Mouse (Mus musculus) heart, postnatal 10 days (tissue): Measurements from ENCODE around the gene Chd4. TPM values are rescaled to one million over a fixed set of nuclear protein-coding genes. Genes with fewer than 3 reads are reported as not detected.

Source experiments
- DNase-seq, 2 experiments: peaks; one replicate each; pipeline ENCODE4 v3.0.0; 2021
- intact Hi-C: fragments of 180-260 bp; cut with DNase I; formaldehyde crosslinking; loops from one replicate; pipeline ENCODE4 v1.15.1; 2025
- microRNA-seq, 2 experiments: library from miRNA; unstranded; fragments of <30 nt; microRNA quantifications; one replicate each; pipeline ENCODE4 v1.2.0; 2022
- total RNA-seq, 2 experiments: library from RNA; stranded (reverse); gene quantifications; 2 replicates each; pipeline ENCODE4 v1.2.3; 2021

The Chd4 gene
- total RNA-seq, 2 experiments from 2014 or later, result 170 to 183 TPM

DNA sequence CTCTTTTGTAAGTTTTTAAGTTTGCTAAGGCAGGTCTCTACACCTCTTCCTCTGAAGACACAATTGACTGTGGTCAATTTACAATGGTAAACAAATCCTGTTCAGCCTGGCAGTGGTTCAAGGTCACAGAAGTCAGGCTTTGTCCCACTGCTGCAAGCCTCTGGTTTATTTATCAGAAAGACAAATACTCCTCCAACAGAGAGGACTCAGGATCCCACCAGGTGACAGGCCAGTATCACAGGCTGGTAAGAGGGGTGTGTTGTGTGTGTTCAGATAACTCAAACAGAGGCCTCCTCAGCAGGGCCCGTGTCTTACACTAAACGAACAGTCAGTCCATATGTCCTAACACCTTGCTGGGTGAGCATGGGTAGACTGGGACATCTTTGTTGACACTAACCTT is 76.7 kb downstream of the Chd4 start:
- intact Hi-C loops, result no loop called here
- no peak for DNase-seq

DNA sequence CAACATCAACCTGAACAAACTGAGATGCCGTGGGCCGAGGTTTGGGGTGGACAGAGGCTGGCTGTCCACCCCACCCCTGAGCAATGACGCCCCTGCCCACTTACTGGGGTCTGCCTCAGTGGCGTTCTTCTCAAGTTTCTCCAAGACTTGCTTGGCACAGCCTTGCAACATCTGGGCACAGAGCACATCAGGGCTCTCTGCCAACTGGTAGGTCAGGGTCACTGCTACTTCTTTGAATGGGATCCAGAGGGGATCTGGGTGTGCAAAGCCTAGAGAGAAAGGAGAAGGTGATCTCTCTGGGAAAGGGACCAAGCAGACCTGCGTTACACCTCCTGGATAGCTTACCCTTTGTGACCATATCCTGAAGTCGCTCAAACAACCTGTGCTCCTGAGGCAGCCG is 77.5 kb downstream of the Chd4 start:
- no peak for DNase-seq
- intact Hi-C loops, result no loop called here

DNA sequence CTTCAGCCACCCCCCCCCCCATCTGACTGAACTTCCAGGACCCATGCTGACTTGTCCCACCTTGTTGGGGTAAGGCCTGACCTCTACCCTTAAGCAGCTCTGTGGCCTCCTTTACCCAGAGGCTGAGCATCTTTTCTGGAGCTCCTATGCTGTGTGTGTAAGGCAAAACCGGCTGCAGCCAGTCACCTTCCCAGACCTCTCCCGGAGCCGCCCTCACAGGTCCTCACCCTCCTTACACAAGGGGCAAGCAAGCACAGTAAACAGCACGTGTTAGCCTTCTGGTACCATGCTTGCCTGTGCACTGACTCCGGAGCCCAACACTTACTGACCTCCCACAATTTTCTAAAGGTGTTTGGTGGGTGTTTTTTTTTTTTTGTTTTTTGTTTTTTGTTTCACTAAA is 79.7 kb downstream of the Chd4 start:
- DNase-seq, result no peak
- intact Hi-C loops, result no loop called here

DNA sequence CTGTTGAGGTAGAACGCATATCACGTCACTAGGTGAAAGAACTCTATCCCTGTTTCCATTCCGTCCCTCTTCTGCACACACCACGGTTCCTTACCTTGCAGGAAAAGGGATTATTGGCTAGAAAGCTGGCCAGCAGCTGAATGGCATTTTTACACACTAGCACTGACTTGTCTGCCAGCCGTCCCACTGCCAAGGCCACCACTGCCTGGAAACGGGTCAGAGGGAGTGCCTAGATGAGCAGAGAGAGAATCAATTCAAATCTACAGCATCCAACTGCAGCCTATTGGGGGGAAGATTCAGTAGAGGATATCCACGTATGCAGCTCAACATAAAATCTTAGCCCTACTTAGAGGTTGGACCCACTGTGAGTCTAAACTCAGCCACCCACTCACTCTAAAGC is 83.8 kb downstream of the Chd4 start:
- no peak for DNase-seq
- intact Hi-C loops, result no loop called here

Small RNA genes lying within 50 kb of the gene (microRNA-seq; reads per million reads assigned to microRNA genes)
- 0.35 to 0.95 reads per million in 2 experiments for gene Mir7045

Other genes with a start within 250 kb of the Chd4 start
- gene P3h3, start 238.2 kb upstream of the Chd4 start, total RNA-seq, result 10 to 100 TPM; 27.1 to 27.3 TPM
- gene Gpr162, start 232.0 kb upstream of the Chd4 start, total RNA-seq, result 1 to 10 TPM; 3.0 to 4.9 TPM
- gene Cd4, start 207.8 kb upstream of the Chd4 start, total RNA-seq, result 1 to 10 TPM; 1.2 to 2.1 TPM
- gene Lag3, start 184.3 kb upstream of the Chd4 start, total RNA-seq, result under 1 TPM; 0.72 to 0.84 TPM
- gene Ptms, start 175.9 kb upstream of the Chd4 start, total RNA-seq, result 100 to 1,000 TPM; 516 to 532 TPM
- 100 to 1,000 TPM; 231 to 236 TPM for gene Mlf2, start 164.6 kb upstream of the Chd4 start, total RNA-seq
- 100 to 1,000 TPM; 102 to 108 TPM for gene Cops7a, start 130.4 kb upstream of the Chd4 start, total RNA-seq
- gene Pianp, start 99.3 kb upstream of the Chd4 start, total RNA-seq, result 1 to 10 TPM; 1.7 to 2.0 TPM
- 10 to 100 TPM; 27.7 to 29.3 TPM for gene Zfp384, start 86.8 kb upstream of the Chd4 start, total RNA-seq
- gene Ing4, start 56.2 kb upstream of the Chd4 start, total RNA-seq, result 10 to 100 TPM; 41.8 to 47.3 TPM
- gene Acrbp, start 46.3 kb upstream of the Chd4 start, total RNA-seq, result 1 to 10 TPM; 2.1 to 2.8 TPM
- gene Lpar5, start 28.1 kb upstream of the Chd4 start, total RNA-seq, result under 1 TPM; 0.37 to 0.53 TPM
- gene Nop2, start 35.9 kb downstream of the Chd4 start, total RNA-seq, result 10 to 100 TPM; 23.7 to 25.3 TPM
- gene Iffo1, start 49.3 kb downstream of the Chd4 start, total RNA-seq, result 10 to 100 TPM; 13.0 to 17.8 TPM
- gene Gapdh, start 70.5 kb downstream of the Chd4 start, total RNA-seq, result 1,000 to 10,000 TPM; 3,414 to 3,559 TPM
- 10 to 100 TPM; 42.3 to 51.8 TPM for gene Ncapd2, start 95.7 kb downstream of the Chd4 start, total RNA-seq
- gene Mrpl51, start 95.8 kb downstream of the Chd4 start, total RNA-seq, result 100 to 1,000 TPM; 272 to 283 TPM
- 1 to 10 TPM; 8.1 to 9.1 TPM for gene Vamp1, start 119.6 kb downstream of the Chd4 start, total RNA-seq
- gene Tapbpl, start 135.9 kb downstream of the Chd4 start, total RNA-seq, result 1 to 10 TPM; 2.8 to 4.4 TPM
- under 1 TPM; 0.37 to 0.55 TPM for gene Cd27, start 141.0 kb downstream of the Chd4 start, total RNA-seq
- gene Tuba3a, start 190.1 kb downstream of the Chd4 start, total RNA-seq, result not detected
- gene Ltbr, start 217.9 kb downstream of the Chd4 start, total RNA-seq, result 10 to 100 TPM; 42.8 to 49.4 TPM
- under 1 TPM; 0.97 to 0.98 TPM for gene Scnn1a, start 224.7 kb downstream of the Chd4 start, total RNA-seq